Mouse (Mus musculus): ENCODE results near the gene Akap12.

Akap12 gene

GRCm38 (mm10) chr10:4284781-4285180 is 18.6 kb downstream of the Akap12 start:
- DNase-seq: no peak

DNA sequence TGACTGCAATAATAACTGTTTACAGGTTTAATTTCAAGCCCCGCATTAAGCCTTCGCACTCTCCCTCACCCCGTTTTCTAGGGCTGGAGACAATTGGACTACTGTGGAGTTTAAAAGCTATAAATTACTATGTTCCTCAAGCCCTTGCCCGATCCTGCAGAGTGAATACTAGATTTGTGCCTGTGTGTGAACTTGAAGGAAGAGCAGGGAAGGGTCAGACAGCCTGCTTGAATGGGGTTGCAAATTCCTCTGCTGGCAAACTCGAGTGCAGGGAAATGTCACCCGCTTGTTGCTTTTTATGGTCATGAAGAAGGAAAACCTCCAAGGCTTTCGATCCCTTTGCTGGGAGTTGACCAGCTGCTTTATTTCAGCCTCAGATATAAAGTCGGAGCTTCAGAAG is 19.6 kb downstream of the Akap12 start:
- DNase-seq: no peak

- DNase-seq: no peak
Measured at GRCm38 (mm10) chr10:4289171-4289570, 23.0 kb downstream of the Akap12 start.

- no peak for DNase-seq
Measured at GRCm38 (mm10) chr10:4289636-4290035, 23.5 kb downstream of the Akap12 start.

GRCm38 (mm10) chr10:4290145-4290544 is 24.0 kb downstream of the Akap12 start:
- no peak for DNase-seq

- DNase-seq: no peak
Measured at GRCm38 (mm10) chr10:4290561-4290960, 24.4 kb downstream of the Akap12 start.

- no peak for DNase-seq
Measured at GRCm38 (mm10) chr10:4293418-4293817, 27.2 kb downstream of the Akap12 start.

DNA sequence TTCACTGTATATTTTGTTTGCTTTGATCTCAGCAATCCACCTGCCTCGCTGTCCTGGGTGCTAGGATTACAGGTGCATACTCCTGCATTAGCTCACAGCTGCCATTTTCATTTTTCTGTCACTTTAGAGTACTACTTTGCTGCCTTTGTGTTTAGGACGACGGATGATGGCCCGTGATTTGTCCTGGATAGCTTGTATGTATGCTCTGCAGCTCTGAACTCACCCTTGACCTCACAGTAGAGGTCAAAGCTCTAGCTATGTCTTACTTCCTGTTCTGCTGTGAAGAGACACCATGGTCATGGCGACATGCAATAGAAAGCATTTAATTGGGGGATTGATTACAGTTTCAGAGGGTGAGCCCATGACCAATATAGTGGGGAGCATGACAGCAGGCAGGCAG is 37.4 kb downstream of the Akap12 start:
- DNase-seq: no peak

DNA sequence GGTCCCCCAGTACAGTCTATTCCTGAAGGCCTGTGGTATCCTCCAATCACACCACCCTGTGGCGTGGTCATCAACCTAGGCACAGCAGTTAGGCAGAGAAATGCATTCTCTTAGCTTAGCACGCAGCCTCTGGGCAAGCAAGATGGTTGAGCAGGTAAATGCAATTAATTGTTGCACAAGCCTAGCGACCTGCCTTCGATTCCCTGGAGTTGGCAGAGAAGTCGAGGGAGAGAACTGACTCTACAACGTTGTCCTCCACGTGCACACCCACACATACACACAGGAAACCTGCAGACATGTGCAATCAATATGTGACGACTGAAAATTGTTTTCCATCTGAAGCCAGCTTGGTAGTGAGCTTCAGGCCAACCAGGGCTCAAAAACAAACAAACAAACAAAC is 57.7 kb downstream of the Akap12 start:
- no peak for DNase-seq

- DNase-seq: no peak
Measured at GRCm38 (mm10) chr10:4325562-4325961, 59.4 kb downstream of the Akap12 start.

DNA sequence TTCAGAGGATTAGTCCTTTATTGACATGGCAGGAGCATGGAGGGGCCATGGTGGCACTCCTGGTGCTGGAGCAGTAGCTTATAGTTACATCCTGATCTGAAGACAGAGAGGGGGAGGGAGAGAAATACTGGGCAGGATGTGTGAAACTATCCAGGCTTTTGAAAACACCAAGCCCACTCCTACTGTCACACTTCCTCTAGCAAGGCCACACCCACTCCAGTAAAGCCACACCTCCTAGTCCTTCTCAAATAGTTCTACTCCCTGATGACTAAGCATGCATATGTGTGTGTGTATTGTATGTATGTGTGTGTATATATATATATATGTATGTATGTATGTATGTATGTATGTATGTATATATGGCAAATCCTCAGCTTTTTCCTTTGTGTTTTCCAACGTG is 61.5 kb downstream of the Akap12 start:
- no peak for DNase-seq

DNA sequence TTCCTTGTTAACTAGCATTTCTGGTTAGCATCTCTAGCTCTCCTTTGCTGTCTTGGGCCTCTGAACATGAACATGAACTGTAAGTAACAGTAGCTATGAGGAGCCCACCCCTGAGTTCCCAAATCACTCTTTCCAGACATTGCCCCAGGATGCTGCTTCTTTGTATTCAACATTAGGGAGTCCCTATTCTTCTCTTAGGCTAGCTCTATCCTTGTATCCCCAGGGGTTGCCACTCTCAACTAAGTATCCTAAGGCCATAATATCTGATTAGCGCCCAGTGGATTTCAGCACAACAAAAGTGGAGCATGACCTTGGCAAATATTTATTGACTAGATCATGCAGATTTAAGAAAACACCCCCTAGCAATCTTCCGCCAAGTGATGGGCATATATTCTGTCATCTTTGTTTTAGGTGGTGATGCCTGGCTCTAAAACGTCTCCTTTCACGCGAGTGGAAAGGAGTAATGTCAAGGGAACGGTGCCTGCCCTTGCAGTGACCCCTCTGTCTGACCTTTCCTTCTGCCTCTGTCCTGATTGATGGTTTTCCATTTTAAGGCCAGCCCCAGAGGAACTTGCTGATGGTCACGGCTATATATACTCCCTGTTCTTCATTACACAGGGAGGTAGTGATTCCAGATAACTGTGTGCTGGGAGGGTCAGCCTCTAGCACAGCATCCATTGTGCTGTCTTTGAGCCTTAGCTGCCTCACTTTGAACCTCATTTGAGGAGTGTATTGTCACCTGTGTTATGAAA is 66.2 kb downstream of the Akap12 start:
- no peak for DNase-seq

- DNase-seq: peak in 1 of 2 experiments; percentile 29
Measured at GRCm38 (mm10) chr10:4333319-4333718, 67.1 kb downstream of the Akap12 start.

GRCm38 (mm10) chr10:4334039-4334683 is 68.0 kb downstream of the Akap12 start:
- DNase-seq: peak; percentile 81 to 86

DNA sequence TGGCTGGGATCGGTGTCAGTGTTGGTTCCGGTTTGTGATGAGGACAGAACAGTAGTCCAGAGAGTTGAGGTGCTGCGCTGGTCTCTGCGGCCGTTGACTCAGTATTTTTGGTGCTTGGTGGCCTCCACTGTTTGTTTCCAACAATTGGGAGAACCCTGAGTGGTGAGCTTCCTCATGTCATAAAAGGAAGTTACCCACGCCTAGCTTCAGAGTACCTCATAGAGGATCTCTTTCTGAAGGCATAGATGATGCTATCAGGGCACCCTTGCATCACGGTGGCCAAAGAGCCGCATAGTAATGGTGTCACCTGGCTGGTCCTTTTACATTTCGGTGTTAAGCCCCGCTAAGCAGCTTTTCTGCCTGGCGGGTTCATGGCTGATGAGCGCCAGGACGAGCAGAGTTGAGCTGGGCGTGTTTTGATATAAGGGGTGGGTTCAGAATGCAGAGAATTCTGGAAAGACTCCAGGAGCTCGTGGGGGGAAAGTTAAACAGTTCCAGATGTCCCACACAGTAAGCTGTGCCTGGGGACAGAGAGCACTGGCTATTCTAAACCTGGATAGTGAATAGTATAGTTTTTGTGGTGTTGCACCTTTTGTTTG is 72.8 kb downstream of the Akap12 start:
- no peak for DNase-seq

DNA sequence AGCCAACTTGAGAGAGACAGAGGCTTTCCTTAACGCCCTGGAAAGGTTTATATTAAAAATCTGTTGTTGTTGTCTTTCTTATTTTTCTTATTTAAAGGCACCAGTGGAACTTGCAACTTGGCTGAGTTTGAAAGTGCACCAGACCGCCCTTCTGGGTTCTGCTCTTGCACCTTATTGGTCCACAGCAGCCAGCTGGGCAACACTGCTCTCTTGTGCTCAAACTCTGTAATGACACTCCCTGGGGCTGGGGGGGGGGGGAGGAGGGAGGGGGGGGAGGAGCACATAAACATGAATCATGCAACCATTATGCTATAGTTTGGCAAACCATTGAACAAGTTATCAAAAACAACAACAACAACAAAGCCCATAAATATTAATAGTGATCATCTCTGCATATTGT is 75.2 kb downstream of the Akap12 start:
- peak in 1 of 2 experiments; percentile 32 for DNase-seq

DNA sequence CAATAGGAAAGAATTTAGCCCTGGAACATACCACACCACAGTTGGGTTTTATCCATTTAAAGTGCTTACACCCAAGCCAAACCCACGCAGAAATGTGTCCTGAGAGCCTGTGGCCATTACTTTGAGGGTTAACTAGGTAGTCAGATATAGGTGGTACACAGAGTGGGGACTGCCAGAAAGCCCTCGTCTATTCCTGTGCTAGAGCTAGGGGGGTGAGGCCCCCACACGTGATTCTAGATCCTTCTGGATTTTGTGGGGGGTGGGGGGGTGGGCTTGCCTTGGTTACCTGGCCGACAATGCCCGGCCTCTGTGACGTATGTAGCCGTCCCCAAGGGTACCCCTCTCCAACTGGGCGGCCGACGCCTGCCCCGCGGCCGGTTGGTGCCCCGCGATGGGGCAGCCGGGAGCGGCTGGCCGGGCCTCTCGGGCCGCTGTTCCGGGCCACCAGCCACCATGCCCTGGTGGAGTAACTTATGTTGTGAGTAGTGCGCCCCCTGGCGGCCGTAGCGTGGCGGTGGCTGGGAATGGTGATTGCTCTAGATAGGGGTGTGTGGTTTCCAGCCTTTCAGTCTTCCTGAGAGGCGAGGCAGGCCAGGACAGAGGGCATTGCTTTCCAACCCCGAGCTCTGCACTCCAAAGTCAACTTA is 80.4 kb downstream of the Akap12 start:
- peak; percentile 69 to 84 for DNase-seq

DNA sequence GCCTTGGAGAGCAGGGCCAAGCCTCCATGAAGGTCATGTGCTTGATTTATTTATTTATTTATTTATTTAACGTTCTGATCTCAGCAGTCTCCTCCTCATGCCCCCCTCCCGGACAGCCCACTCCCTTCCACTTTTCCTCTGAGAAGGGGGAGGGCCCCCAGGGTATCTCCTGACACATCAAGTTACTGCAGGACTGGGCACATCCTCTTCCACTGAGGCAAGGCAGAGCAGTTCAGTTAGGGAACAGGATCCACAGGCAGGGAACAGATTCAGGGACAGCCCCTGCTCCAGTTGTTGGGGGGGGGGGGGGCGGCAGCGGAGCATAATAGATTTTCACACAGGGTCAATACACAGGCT is 80.9 kb downstream of the Akap12 start:
- no peak for DNase-seq

DNA sequence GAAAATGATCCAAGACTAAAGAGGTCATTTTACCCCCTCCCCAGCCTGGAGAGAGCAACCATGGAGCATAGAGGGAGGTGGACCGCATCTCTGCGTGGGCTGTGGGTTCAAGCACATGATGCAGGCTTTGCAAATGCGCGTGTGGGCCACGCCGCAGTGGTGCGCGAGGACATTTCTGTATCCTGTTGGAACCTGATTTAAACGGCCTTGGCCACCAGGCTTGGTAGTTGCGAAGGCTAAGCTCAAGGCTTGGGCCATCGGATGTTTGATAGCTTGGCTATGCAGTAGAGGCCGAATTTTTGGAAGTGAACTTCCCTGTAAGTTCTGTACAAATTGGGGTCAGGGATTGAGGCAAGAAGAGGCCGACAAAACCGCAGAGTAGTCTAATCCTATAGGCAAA is 81.4 kb downstream of the Akap12 start:
- no peak for DNase-seq

- no peak for DNase-seq
Measured at GRCm38 (mm10) chr10:4354371-4355260, 88.4 kb downstream of the Akap12 start.

GRCm38 (mm10) chr10:4355882-4356451 is 89.8 kb downstream of the Akap12 start:
- DNase-seq: no peak

GRCm38 (mm10) chr10:4356640-4357039 is 90.5 kb downstream of the Akap12 start:
- no peak for DNase-seq

All from spleen, adult 18-20 months (tissue).